Mouse (Mus musculus): ENCODE measurements around the gene Dnase2a. TPM values are rescaled to one million over a fixed set of nuclear protein-coding genes. Genes with fewer than 3 reads are reported as not detected.

Dnase2a gene
- total RNA-seq, 2 experiments from 2014 or later = 26.7 to 38.8 TPM

GRCm38 (mm10) chr8:84933767-84934559 lies 25.6 kb downstream of the Dnase2a start:
- ATAC-seq (replicated peaks; ENCODE audit: low FRiP score, low TSS enrichment, poor library complexity, severe bottlenecking) = no peak

DNA sequence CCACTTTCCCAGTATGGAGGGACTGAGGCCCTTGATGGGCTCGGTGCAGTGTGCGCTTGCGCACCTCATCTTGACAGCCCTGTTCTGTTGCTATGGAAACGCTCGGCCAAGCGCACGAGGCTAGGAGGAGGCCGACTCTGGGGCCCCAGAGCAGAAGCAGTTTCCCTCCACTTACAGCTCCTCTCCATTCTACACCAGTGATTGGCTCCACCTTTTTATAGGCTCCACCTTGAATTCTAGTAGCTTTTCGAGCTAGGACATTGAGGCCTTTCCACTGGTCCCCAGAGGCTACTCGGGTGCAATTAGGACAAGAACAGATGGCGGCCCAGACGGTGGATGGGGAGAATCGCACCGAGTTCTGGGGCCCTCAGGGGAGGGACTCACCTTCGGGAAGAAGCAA lies 26.5 kb downstream of the Dnase2a start:
- no peak for ATAC-seq (replicated peaks; ENCODE audit: low FRiP score, low TSS enrichment, poor library complexity, severe bottlenecking)

- 0 out of 2 replicates have a peak, but pooled peaks have one; percentile 7 for ATAC-seq (replicated peaks; ENCODE audit: low FRiP score, low TSS enrichment, poor library complexity, severe bottlenecking)
Measured at GRCm38 (mm10) chr8:84935489-84935888, 27.1 kb downstream of the Dnase2a start.

DNA sequence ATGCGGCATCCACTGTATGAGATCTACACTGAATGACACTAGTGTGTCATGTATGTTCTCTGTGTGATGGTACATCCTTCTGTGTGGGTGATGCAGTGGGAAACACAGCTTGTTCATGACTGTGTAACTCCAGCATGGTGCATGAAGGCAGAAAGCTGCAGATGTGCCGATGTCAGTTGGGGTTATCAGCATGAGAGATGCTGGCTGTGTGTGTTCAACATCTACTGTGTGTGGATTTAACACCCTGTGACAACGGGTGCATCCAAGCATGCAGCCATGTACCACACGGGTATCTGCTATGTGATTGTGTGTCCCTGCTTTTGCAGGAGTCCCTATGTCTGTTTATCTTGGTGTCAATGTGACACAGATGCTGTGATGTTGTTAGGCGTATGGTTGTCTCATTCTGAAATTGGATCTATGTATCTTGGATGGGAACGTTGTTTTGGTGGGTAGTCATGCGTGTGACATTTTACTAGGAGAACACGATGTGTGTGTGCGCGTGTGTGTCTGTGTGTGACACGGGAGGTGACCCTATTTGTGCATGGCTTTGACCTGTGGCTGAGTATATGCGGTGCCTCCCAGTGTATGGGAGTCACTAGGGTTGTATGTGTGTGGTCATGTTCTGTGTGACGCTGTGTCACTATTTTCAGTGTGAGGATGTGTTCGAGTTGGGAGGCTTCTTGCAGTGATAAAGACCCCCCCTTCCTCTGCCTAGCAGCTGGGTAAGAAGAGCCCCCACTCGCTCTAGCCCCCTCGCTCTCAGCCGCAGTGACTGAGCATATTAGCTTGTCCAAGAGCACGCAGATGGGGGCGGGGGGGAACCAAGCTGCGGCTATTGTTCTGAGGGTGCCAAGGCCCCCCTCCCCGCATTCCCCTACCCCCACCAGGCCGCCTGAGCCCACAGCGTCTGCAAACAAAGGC lies 27.9 kb downstream of the Dnase2a start:
- ATAC-seq (replicated peaks; ENCODE audit: low FRiP score, low TSS enrichment, poor library complexity, severe bottlenecking) = peak; percentile 40

DNA sequence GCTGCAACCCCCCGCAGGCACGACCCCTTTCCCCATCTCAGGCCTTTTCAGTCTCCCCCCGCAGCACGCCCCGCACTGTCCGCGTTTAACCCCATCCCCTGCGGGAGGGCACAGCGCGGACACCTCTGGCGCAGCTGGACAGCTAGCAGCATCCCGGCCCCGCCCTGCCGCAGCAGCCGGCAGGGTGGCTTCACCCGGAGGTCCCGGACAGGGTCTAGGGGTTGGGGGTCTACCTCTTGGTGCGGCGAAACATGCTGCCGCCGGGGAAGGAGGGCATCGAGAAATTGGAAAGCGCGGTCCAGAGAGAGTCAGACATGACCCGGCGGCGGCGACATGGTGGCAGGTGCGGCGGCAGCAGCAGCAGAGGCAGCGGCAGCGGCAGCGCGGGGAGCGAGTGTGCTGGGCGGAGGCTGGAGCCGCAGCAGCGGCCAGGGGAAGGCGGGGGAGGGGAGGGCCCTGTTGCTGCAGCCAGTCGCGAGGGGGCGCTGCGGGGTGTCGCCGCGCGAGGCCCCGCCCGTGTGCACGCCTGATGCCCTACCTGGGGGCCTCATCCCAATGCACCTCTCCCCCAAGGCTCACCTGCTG lies 28.7 kb downstream of the Dnase2a start, which contains the start of gene Mast1:
Mast1 (minus strand) TSS at position 398 of the 585 bp plus-strand sequence.
- ATAC-seq (replicated peaks; ENCODE audit: low FRiP score, low TSS enrichment, poor library complexity, severe bottlenecking) = peak; percentile 72

- ATAC-seq (replicated peaks; ENCODE audit: low FRiP score, low TSS enrichment, poor library complexity, severe bottlenecking) = 0 out of 2 replicates have a peak, but pooled peaks have one; percentile 20
Measured at GRCm38 (mm10) chr8:84937620-84938485, 29.5 kb downstream of the Dnase2a start.

- ATAC-seq (replicated peaks; ENCODE audit: low FRiP score, low TSS enrichment, poor library complexity, severe bottlenecking) = no peak
Measured at GRCm38 (mm10) chr8:84943699-84944098, 35.3 kb downstream of the Dnase2a start.

GRCm38 (mm10) chr8:84944478-84945160 lies 36.3 kb downstream of the Dnase2a start:
- peak; percentile 78 for ATAC-seq (replicated peaks; ENCODE audit: low FRiP score, low TSS enrichment, poor library complexity, severe bottlenecking)

DNA sequence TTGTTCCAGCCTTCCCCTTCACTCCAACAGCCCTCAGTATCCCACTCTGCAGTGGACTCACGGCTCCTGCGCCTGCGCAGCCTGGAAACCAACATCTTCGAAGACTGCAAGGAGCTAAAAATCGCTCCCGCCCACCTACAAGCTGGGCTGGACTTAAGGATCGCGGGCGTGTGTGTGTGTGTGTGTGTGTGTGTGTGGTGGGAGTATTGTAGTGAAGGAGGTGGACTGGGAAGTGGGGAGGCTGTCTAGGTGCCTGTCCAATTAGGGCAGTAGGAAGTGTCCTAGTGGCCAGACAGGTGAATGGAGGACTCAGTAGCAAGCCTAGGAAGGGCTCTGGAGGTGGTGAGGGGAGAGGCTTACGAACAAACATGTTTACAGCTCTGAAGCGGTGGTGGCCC lies 36.9 kb downstream of the Dnase2a start:
- 0 out of 2 replicates have a peak, but pooled peaks have one; percentile 12 for ATAC-seq (replicated peaks; ENCODE audit: low FRiP score, low TSS enrichment, poor library complexity, severe bottlenecking)

GRCm38 (mm10) chr8:84945633-84946527 lies 37.5 kb downstream of the Dnase2a start:
- ATAC-seq (replicated peaks; ENCODE audit: low FRiP score, low TSS enrichment, poor library complexity, severe bottlenecking) = 0 out of 2 replicates have a peak, but pooled peaks have one; percentile 15

DNA sequence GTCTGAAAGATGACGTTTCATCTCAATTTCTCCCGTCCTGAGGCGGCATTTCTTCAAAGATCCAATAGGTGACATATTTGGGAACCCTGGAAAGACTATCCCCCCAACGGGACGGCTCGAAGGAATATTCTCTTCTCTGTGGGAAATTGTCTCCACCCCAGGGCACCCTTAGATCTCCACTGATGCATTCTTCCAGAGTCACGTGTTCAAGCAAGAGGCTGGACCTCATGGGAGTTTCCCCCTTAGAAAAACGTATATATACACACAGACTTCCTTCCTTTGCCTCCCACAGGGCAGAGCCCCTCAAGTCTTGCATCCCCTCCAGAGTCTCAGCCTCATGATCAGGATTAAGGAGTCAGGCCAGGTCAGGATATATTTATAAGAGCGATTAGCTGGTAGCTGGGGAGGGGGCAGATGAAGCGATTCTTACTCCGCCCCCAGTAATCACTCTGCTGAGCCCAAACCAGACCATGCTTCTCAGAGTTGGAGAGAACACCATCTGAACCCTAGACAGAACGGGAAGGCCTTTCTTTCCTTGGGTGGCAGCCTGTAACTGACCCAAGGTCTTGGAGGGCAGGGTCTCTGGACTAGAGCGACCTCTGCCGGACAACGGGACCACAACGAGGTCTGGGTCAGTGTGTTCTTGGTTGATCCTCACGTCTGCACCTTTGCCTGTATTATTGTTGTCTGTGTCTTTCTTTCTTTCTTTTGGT lies 38.3 kb downstream of the Dnase2a start, which contains the start of gene Rtbdn:
Rtbdn (plus strand) TSS at position 464 of the 713 bp plus-strand sequence.
- no peak for ATAC-seq (replicated peaks; ENCODE audit: low FRiP score, low TSS enrichment, poor library complexity, severe bottlenecking)

DNA sequence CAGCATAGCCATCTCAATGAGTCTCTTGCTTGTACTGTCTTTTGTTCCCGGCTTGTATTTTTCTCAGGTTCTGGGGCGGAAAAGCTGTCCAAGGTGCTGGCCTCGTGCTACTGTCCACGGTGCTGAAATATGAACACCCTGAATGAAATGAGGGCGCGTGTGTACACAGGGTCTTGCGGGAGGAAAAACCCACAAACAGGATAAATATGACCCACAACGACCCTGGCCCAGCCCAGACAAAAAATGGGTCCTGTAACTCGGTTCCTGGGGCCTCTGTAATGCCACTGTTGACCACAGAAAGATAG lies 38.8 kb downstream of the Dnase2a start:
- ATAC-seq (replicated peaks; ENCODE audit: low FRiP score, low TSS enrichment, poor library complexity, severe bottlenecking) = peak; percentile 59

DNA sequence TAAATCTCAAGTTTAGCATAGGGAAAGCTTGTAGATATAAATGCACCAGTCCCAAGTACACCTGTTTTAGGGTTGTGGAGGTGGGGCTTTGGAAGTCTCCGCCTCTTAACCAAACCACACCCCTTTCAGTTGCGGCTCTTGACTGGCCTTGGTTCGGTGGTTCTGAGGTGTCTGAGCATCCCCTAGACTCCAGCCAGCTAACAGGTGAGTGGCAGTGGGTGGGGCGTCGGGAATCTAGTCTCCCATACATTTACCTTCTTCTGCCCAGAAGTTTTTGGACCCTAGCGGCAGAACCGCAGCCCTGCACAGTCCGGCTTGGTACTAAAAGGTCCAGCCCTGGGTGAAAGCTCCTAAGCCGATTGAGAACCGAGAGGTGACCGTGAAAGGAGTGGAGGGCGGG lies 41.4 kb downstream of the Dnase2a start:
- ATAC-seq (replicated peaks; ENCODE audit: low FRiP score, low TSS enrichment, poor library complexity, severe bottlenecking) = no peak

GRCm38 (mm10) chr8:84952612-84953255 lies 44.4 kb downstream of the Dnase2a start:
- ATAC-seq (replicated peaks; ENCODE audit: low FRiP score, low TSS enrichment, poor library complexity, severe bottlenecking) = peak; percentile 81

- peak; percentile 45 for ATAC-seq (replicated peaks; ENCODE audit: low FRiP score, low TSS enrichment, poor library complexity, severe bottlenecking)
Measured at GRCm38 (mm10) chr8:84956768-84957167, 48.4 kb downstream of the Dnase2a start.

DNA sequence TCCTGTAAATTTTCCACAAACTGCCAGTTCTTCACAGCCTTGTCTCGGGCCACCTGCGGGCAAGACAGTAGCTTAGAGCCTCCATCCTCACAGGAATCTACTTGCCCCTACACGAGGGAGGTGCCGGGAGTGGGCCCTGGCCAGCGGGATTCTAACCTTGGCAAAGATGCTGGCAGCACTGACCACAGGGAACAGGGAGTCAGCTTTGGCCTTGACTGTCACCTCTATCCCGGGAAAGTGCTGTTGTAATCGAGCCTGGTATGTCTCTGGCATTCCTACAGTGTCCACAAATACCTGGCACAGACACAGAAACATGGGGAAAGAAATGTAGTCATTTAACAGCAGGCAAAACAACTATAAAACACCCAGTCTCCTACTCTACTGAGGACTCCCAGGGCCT lies 51.5 kb downstream of the Dnase2a start:
- ATAC-seq (replicated peaks; ENCODE audit: low FRiP score, low TSS enrichment, poor library complexity, severe bottlenecking) = no peak

Measured in megakaryocyte-erythroid progenitor cell, adult 5-6 weeks (primary cell).